Comparison of ENCODE assay signal across 28 mouse cellular contexts in genomic region chr15:62173633-62174543, GRCm38 (mm10).
A peak's percentile ranks its signal among the peaks of the same experiment; 100 is the strongest.
DNase-seq lines count a peak whose midpoint lies in the region; ATAC-seq lines count a peak whose summit lies in the region.
"Had no signal": no experiment of that assay in that cellular context is flagged by ENCODE, and none has a peak within 500 bp of the region (broad histone marks: within the 10 kb centered on the region; RNA-seq: fewer than 3 reads in every experiment).

No protein-coding gene starts in this region.

- 88% methylated on average over 10 of the region's 10 CpGs for WGBS in midbrain, embryonic 11.5 days
- 91% methylated on average over 10 of the region's 10 CpGs for WGBS in midbrain, embryonic 14.5 days
- 87% methylated on average over 10 of the region's 10 CpGs for WGBS in stomach, embryonic 14.5 days
- WGBS in intestine, embryonic 16.5 days, result 87% methylated on average over 10 of the region's 10 CpGs

- H3K4me1 ChIP-seq in midbrain, embryonic 11.5 days (ENCODE audit: control insufficient read depth, insufficient read depth, low read length), result no peaks in the 10 kb centered on the region; the same call in 1 of the 2 replicates
- no peaks in the 10 kb centered on the region for H3K4me1 ChIP-seq in midbrain, embryonic 14.5 days (ENCODE audit: control insufficient read depth, insufficient read depth, low read length)
- H3K4me1 ChIP-seq in stomach, embryonic 14.5 days (ENCODE audit: control insufficient read depth, insufficient read depth, low read length), result no peaks in the 10 kb centered on the region
- H3K4me1 ChIP-seq in intestine, embryonic 16.5 days (ENCODE audit: control insufficient read depth, insufficient read depth, low read length), result no peaks in the 10 kb centered on the region
- H3K4me1 ChIP-seq: embryonic facial prominence, embryonic 13.5 days; kidney, embryonic 15.5 days had no signal

- DNase-seq in adrenal gland, postnatal 14 days, result peak; percentile 18
- DNase-seq in adrenal gland, adult 8-10 months, result no peak
- peak; percentile 76 for DNase-seq in midbrain, embryonic 11.5 days (ENCODE audit: low spot score, missing footprints)
- DNase-seq in midbrain, embryonic 14.5 days, result no peak
- DNase-seq in left cerebral cortex, postnatal 14 days (ENCODE audit: low spot score in 2 of 2), result no peak
- DNase-seq: adrenal gland, adult 2 months; cerebellum, adult 2 months; cerebellum, postnatal 25 days; embryo, embryonic 11 days; gastrocnemius, adult 2 months; kidney, postnatal 36 days; lung, adult 2 months; right cerebral cortex, postnatal 25 days; spleen, adult 18-20 months; thymus, adult 18-20 months; thymus, postnatal 36 days had no signal

- ATAC-seq in midbrain, embryonic 11.5 days (ENCODE audit: low FRiP score), result no peak
- no peak for ATAC-seq in midbrain, embryonic 14.5 days (ENCODE audit: low FRiP score, low TSS enrichment)
- ATAC-seq in stomach, embryonic 14.5 days (ENCODE audit: insufficient number of reproducible peaks, insufficient read depth, low FRiP score, low read depth), result peak; percentile 49; the same call in 1 of the 2 replicates
- ATAC-seq in intestine, embryonic 16.5 days, result no peak
- ATAC-seq: hindbrain, postnatal 0 days; intestine, postnatal 0 days; Patski had no signal

- intact Hi-C loops in left cerebral cortex, postnatal 14 days (cut with DNase I), result no loop called here

- H3K27ac ChIP-seq in midbrain, embryonic 11.5 days (ENCODE audit: low read depth, low read length), result no peak overlapping the region
- no peak overlapping the region for H3K27ac ChIP-seq in midbrain, embryonic 14.5 days (replicated peaks; ENCODE audit: low read depth, low read length)
- no peak overlapping the region for H3K27ac ChIP-seq in stomach, embryonic 14.5 days (ENCODE audit: low read length)
- no peak overlapping the region for H3K27ac ChIP-seq in intestine, embryonic 16.5 days (ENCODE audit: low read length)
- H3K27ac ChIP-seq: embryonic facial prominence, embryonic 13.5 days; forebrain, embryonic 12.5 days; gastrocnemius, adult 2 months; heart, embryonic 10.5 days; hindbrain, embryonic 10.5 days; hindbrain, postnatal 0 days; kidney, embryonic 15.5 days; midbrain, embryonic 10.5 days had no signal

- H3K9me3 ChIP-seq in midbrain, embryonic 11.5 days (ENCODE audit: control insufficient read depth, low read length), result no peaks in the 10 kb centered on the region
- H3K9me3 ChIP-seq in midbrain, embryonic 14.5 days (ENCODE audit: control insufficient read depth, low read length), result no peaks in the 10 kb centered on the region
- no peaks in the 10 kb centered on the region for H3K9me3 ChIP-seq in stomach, embryonic 14.5 days (ENCODE audit: control insufficient read depth, low read depth, low read length)
- no peaks in the 10 kb centered on the region for H3K9me3 ChIP-seq in intestine, embryonic 16.5 days (ENCODE audit: control insufficient read depth, low read length)
- H3K9me3 ChIP-seq: embryonic facial prominence, embryonic 13.5 days; forebrain, embryonic 12.5 days; heart, embryonic 10.5 days; hindbrain, embryonic 10.5 days; kidney, embryonic 15.5 days; midbrain, embryonic 10.5 days had no signal

- H3K36me3 ChIP-seq in midbrain, embryonic 11.5 days (ENCODE audit: control insufficient read depth, insufficient read depth, low read length), result no peaks in the 10 kb centered on the region
- no peaks in the 10 kb centered on the region for H3K36me3 ChIP-seq in midbrain, embryonic 14.5 days (ENCODE audit: control insufficient read depth, insufficient read depth, low read length)
- H3K36me3 ChIP-seq in stomach, embryonic 14.5 days (ENCODE audit: control insufficient read depth, insufficient read depth, low read length), result no peaks in the 10 kb centered on the region
- H3K36me3 ChIP-seq in intestine, embryonic 16.5 days (ENCODE audit: control insufficient read depth, insufficient read depth, low read length), result no peaks in the 10 kb centered on the region
- H3K36me3 ChIP-seq: embryonic facial prominence, embryonic 13.5 days; forebrain, embryonic 12.5 days; heart, embryonic 10.5 days; hindbrain, embryonic 10.5 days; kidney, embryonic 15.5 days; midbrain, embryonic 10.5 days had no signal

- H3K4me3 ChIP-seq in midbrain, embryonic 11.5 days (ENCODE audit: low read depth, low read length), result no peak overlapping the region
- no peak overlapping the region for H3K4me3 ChIP-seq in midbrain, embryonic 14.5 days (replicated peaks; ENCODE audit: low read depth, low read length)
- no peak overlapping the region for H3K4me3 ChIP-seq in stomach, embryonic 14.5 days (ENCODE audit: low read depth, low read length)
- no peak overlapping the region for H3K4me3 ChIP-seq in intestine, embryonic 16.5 days (ENCODE audit: low read length)
- H3K4me3 ChIP-seq: embryonic facial prominence, embryonic 13.5 days; erythroblast, embryonic 14.5 days; forebrain, embryonic 12.5 days; gastrocnemius, adult 2 months; heart, embryonic 10.5 days; hindbrain, embryonic 10.5 days; kidney, embryonic 15.5 days; midbrain, embryonic 10.5 days had no signal

- no peak overlapping the region for H3K4me2 ChIP-seq in midbrain, embryonic 11.5 days
- H3K4me2 ChIP-seq in midbrain, embryonic 14.5 days (ENCODE audit: low read length), result no peak overlapping the region
- H3K4me2 ChIP-seq in stomach, embryonic 14.5 days (replicated peaks; ENCODE audit: low read depth, low read length), result no peak overlapping the region
- no peak overlapping the region for H3K4me2 ChIP-seq in intestine, embryonic 16.5 days (ENCODE audit: low read depth, low read length)
- H3K4me2 ChIP-seq: embryonic facial prominence, embryonic 13.5 days; forebrain, embryonic 12.5 days; kidney, embryonic 15.5 days had no signal

- H3K9ac ChIP-seq in midbrain, embryonic 11.5 days (ENCODE audit: low read length), result no peak overlapping the region
- no peak overlapping the region for H3K9ac ChIP-seq in midbrain, embryonic 14.5 days (replicated peaks; ENCODE audit: low read length)
- H3K9ac ChIP-seq in stomach, embryonic 14.5 days (replicated peaks; ENCODE audit: low read depth, low read length), result no peak overlapping the region
- no peak overlapping the region for H3K9ac ChIP-seq in intestine, embryonic 16.5 days (ENCODE audit: low read depth, low read length)
- H3K9ac ChIP-seq: embryonic facial prominence, embryonic 13.5 days; forebrain, embryonic 12.5 days; kidney, embryonic 15.5 days had no signal

- H3K27me3 ChIP-seq in midbrain, embryonic 11.5 days (ENCODE audit: control insufficient read depth, insufficient read depth, low read length), result no peaks in the 10 kb centered on the region
- H3K27me3 ChIP-seq in midbrain, embryonic 14.5 days (ENCODE audit: control insufficient read depth, insufficient read depth, low read length), result no peaks in the 10 kb centered on the region
- no peaks in the 10 kb centered on the region for H3K27me3 ChIP-seq in stomach, embryonic 14.5 days (ENCODE audit: control insufficient read depth, insufficient read depth, low read length)
- H3K27me3 ChIP-seq in intestine, embryonic 16.5 days (replicated peaks; ENCODE audit: control insufficient read depth, insufficient read depth, low read length), result no peaks in the 10 kb centered on the region
- H3K27me3 ChIP-seq: embryonic facial prominence, embryonic 13.5 days; forebrain, embryonic 12.5 days; kidney, embryonic 15.5 days; Patski had no signal

Comparison
In these comparisons a context has a peak if more than half of its experiments do, and no peak if none do; other contexts are left out.
1. DNase-seq: peak in adrenal gland, postnatal 14 days (single experiment) and midbrain, embryonic 11.5 days (single experiment); none in adrenal gland, adult 8-10 months (single experiment), midbrain, embryonic 14.5 days (single experiment) and left cerebral cortex, postnatal 14 days (0 of 2).